Mouse (Mus musculus): ENCODE data around the gene S100pbp.

S100pbp gene

DNA sequence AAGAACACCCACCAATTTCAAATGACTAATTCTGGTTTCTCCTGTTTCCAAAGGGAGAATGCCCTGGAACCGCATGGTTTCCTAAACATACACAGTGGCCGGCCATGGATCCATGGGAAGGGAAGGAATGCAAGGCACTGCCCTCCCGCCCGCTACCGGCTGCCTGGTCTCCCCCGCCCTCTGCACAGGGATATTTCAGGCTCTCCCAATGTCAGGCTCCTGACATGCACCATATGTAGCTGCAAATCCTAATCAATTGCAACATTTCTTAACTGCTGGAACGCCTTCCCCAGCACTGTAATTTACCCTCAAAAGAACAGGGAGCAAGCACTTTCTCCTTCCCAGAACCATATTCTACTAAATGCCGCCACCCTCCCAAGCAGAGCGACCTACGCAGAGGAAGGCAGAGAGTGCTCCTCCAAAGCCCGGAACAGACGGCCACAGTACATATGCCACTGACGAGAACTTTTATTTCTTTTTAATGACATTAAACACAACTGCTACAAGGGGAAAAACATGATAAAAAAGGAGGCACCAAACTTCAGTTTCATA lies 41.9 kb downstream of the S100pbp start:
- no peak for DNase-seq

DNA sequence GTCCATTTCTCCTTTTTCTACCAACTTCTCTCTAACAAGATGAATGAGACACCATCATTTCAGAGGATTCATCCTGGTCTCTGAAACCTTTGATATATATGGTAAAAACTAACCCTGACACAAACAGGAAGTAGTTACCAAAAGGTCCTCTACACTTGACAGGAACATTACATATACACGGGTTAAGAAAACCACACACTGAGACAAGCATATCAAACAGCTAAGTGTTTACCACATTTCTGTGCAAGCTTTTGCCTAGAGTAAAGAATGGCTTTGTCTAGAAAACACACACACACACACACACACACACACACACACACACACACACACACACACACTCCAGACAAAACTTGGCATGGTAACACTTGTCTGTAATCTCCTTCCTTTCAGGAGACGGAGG lies 43.1 kb downstream of the S100pbp start:
- no peak for DNase-seq

DNA sequence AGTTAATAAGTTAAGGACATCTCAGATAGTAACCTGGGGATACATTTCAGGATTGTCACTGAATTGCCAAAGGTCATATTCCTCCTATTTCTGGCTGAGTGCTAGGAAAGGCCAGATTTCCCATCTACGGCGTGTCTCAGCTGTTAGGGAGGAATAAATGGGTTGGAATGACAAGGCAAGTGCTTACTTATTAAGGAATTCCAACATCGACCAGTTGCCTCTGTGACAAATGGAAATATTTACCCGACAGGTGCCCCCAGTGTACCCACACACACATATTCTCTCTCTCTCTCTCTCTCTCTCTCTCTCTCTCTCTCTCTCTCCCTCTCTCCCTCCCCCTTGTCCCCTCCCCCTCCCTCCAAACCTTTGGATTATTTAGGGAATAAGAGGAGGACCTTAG lies 43.6 kb downstream of the S100pbp start:
- DNase-seq = no peak

DNA sequence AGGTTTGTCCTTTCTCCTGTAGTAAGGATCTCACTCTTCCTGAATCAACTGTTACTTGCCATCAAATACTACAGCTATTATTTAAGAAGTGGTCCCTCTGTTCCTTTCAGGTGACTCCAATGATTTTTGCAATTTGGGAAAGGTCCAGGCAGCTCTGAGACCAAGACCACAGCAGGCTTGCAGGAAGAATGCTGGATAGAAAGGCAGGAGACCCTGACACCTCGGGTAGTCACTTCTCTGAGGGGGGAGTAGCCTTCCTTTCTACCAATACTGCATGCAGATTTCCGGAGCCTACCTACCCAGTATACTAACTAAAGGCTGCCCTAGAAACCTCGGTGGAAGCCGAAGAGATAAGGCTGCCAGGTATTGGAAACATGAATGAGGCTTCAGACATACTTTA lies 44.1 kb downstream of the S100pbp start:
- no peak for DNase-seq

DNA sequence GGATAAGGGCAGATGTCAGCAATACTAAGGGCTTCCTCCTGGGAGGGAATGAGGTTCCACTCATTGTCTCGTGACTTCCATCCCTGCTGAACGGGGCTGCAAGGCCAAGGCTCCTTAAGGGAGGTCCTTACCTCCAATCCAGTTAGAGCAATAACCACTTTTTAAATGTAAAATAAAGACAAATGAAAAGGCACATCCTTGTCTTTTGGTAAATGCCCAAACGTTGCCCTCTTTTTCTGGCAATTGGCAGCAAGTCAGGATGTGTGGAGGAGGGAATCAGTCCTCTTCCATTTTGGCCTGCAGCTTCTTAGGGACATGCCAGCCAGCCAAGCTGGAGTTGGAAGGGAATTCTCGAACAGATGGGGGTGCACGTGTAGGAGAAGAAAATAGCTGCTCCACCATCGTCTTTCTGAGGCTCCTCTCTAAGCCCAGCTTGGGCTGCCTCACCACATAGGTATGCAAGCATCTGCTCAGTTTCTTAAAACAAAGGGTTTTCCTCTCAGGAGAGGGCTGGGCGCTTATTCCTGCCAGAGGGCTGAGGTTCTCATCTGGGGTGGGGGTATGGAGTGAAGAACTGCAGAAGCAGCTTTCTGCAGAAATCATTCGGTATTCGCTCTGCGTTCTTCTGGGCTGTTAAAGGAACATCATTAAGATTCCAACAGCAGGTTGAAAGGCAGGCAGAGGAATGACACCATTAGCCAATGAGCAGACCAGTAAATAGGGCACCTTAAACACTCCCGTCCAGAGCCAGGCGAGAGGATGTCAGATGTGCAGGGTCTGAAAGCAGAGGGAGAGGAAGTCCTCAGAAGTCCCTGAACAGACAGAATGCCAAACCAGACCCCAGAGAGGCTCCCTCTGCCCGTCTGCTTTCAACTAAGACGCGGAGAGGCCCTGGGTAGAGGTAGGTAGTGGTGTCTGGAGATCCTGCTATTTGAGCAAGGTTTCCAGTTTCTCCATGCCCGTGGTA lies 44.8 kb downstream of the S100pbp start:
- no peak for DNase-seq

- DNase-seq = no peak
Measured at GRCm38 (mm10) chr4:129143509-129143908, 46.0 kb downstream of the S100pbp start.

DNA sequence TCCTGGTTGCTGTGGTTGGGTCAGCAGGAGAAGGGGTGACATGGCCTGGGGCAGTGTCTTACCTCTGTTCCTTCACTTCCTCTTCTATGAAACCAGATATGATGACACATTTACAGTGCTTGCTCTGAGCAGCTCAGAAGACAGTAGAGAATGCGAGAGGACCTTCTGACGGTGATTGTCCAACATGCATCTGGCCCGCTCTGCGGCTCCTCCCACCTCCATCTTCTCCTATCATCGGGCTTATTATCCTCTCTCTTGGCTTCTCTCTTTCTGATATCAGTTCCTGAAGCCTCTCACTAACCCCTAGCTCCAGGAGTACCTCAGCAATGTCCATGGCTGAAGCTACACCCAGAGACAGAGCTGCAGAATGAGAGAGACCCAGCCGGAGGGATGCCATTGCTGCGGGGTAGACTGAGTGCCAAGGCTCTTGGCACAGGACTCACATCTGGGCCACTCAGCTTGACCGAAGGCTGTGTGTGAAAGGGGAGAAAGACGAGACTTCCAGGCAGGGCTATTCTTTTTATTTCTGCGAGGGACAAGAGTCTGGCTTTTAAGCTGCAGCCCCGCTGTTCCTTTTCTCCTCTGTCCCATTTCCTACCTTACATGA lies 47.0 kb downstream of the S100pbp start:
- DNase-seq = no peak

DNA sequence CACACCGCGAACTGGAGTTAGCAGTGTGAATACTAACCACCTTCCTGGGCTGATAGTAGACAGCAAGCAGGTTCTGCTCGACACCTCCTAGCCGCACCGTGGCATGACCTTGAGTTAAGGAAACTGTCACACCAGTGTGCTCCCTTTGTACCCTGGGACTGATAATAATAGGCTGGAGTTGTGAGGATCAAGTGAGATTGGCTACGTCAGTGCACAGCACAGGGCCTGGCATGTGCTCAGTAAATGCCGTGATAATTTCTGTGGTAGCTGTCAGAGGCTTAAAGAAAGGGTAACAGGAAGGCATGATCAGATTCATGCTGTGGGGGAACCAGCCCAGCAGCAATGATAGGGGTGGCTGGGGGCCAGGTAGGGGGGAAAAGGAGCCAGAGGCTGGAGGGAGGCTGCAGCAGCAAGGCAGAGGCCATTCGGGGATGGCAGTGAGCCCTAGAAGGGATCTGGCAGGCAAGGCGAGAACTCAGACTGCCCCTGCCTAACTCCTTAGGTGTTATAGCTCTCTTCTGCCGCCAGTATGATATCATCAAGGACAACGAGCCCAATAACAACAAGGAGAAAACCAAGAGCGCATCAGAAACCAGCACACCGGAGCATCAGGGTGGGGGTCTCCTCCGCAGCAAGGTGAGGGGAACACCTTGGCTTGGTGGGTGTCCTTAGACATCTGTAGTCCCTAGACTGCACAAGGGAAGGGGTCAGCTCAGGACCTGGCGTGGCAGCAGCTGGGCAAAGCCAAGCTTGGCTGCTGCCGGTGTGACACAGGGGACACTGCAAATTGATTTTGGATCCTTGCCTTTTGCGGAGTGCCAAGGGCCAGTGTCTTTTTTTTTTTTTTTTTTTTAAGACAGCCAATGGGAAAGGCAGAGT lies 47.7 kb downstream of the S100pbp start:
- DNase-seq = no peak

DNA sequence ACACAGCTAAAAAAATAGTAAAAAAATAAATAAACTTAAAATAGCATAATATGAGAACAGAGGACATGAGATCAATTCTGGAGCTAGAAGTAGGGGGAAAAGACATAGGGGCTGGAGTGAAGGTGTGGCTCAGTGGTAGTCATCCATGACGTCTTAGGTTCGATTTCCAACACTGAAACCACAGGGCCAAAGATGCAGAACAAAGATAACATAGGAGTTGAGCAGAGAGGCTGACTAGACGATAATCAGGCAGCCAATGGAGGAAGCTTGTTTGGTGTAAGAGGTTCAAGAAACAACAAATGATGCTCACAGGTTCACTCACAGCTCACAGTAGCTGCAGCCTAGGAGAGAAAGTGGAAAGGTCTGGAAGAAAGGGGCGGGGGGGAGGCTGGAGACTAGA lies 48.7 kb downstream of the S100pbp start:
- DNase-seq = no peak

- DNase-seq = no peak
Measured at GRCm38 (mm10) chr4:129139642-129140041, 49.9 kb downstream of the S100pbp start.

DNA sequence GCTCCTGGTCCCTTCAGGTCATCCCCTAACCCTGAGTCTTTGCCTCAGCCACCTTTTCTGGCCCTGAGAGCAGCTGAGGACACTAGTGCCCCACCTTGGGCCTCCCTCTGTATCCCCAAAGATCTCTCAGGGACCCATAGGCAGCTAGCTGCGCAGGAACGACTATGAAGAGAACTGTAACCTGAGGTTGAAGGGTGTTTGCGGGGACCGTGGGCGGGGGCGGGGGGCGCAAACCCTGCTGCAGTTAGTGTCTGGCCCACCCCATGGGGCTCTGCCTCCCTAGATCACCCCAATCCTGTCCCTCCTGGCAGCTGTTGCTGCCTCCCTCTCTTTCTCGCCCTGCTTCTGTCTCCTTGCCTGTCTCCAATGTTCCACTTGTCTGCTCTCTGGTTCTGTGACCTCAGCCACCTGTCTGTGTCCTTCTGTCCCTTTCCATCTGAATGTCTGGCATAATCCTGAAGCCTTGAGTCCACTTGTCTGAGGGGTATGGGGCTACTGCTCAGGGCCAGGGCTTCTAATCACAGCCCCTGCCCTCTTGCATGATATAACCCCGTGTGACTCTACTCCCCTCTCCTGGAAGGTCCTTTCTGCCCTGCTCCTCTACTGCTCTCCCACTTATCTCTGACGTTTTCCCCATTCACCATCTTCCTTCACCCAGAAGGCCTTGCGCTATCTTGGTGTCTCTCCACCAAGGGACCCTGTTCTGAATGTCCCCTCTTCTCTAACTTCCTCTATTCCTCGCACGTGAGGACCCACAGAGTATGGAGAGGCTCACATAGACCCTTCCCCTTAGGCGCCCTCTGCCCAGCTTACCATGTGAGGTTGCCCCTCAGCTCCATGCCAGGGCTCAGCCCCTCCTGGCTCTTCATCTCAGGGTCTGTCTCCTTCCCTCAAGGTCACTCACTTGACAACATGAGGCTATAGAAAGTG lies 51.9 kb downstream of the S100pbp start:
- peak; percentile 5 for DNase-seq

GRCm38 (mm10) chr4:129136579-129137391 lies 52.7 kb downstream of the S100pbp start, which contains the start of gene Fndc5:
Gene Fndc5 (plus strand): TSS chr4:129136999.
- peak; percentile 53 for DNase-seq

GRCm38 (mm10) chr4:129136189-129136578 lies 53.3 kb downstream of the S100pbp start:
- peak; percentile 14 for DNase-seq

GRCm38 (mm10) chr4:129135637-129136036 lies 53.9 kb downstream of the S100pbp start:
- DNase-seq = no peak

- peak; percentile 90 for DNase-seq
Measured at GRCm38 (mm10) chr4:129134799-129135585, 54.5 kb downstream of the S100pbp start.

GRCm38 (mm10) chr4:129130755-129131303 lies 58.7 kb downstream of the S100pbp start:
- DNase-seq = peak; percentile 66

GRCm38 (mm10) chr4:129130149-129130548 lies 59.4 kb downstream of the S100pbp start:
- peak; percentile 58 for DNase-seq

GRCm38 (mm10) chr4:129129387-129129786 lies 60.1 kb downstream of the S100pbp start:
- DNase-seq = no peak

- no peak for DNase-seq
Measured at GRCm38 (mm10) chr4:129128582-129129338, 60.8 kb downstream of the S100pbp start.

Data from kidney, postnatal 10 days (tissue).